Mouse (Mus musculus): ENCODE data around the gene Mier2. TPM values are rescaled to one million over a fixed set of nuclear protein-coding genes. Genes with fewer than 3 reads are reported as not detected.

Gene Mier2
- total RNA-seq, 2 experiments from 2014 or later = 54.0 to 60.9 TPM

DNA sequence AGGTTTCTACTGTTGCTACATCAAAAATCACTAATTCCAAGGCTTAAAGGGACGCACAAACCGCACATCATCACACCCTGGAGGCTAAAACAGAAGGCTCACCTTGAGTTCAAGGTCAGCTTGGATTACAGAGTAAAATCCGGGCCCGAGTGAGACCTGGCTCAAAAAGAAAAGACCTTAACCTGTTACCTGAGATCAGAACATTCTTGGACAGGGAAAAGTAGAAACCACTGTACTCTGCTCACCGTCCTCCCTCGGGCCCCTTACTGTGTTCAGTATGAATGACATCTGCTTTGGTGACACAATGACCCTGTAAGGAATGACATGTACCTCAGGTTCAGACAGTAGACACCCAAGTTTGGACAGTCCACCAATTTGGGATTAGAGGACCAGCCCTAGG, 19.8 kb upstream of the Mier2 start:
- no peak for DNase-seq

DNA sequence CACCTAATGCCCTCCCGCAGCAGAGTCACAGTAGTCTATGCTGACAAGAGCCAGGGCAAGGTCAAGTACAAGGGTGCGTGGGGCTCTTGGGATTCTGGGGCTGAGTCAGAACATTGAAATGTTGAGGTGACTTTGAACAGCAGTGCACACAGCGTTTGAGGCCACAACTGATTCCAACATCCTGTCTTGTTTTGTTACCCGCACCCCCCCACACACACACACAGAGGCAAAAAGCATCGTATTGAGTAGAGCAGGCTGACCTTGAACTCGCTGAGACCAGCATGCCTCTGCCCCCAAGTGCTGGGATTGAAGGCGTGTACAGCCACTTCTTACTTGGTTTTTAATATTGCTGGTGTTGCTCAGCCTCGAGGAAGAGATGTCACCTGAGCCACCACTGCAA, 19.4 kb upstream of the Mier2 start:
- DNase-seq = no peak

DNA sequence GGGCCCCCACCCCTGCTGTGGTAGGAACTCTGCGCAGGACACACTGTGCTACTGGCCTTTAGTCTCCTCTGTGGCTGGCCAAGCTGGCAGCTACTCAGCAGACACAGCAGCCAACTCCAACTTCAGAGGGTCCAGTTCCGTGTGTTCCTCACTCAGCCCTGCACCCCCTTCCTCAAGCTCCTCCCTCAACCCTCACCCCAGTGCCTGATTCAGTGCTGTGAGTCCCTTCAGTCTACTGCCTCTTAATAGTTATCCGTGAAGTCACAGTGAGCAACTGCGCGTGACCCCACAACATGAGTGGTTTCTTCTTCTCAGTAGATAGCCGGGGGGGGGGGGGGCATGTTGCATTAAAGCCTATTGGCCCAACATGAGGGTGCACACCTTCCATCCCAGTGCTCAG, 18.6 kb upstream of the Mier2 start:
- DNase-seq = no peak

DNA sequence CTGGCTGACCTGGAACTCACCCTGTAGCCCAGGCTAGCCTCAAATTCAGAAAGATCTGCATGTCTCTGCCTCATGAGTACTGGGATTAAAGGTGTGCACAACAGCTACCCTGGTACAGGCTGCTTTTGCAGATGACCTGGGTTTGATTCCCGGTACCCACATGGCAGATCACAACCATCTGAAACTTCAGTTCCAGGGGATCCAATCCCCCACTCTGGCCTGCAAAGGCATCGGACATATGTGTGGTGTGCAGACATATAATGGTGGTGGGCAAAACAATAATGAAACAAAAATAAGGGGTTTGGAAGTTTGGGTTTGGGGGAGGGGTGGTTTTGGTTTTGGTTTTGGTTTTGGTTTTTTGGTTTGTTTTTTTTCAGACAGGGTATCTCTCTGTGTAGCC, 16.3 kb upstream of the Mier2 start:
- DNase-seq = no peak

DNA sequence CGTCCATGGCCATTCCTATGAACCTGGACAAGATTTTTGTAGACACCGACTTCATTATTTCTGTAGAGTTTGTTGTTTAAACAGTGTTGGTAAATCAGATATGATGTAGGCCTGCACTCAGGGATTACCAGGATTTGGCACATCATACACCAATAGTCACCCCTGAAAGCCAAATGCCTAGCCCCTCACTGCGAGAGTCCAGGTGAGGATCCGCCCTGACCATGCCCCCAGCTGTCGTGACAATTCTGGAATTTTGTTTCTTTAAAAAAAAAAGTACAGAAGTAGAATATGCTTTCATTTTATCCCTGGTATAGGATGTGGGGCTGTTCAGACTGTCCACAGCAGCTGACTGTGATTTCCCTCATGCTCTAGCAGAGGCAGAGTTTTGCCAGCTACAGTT, 14.9 kb upstream of the Mier2 start:
- DNase-seq = no peak

DNA sequence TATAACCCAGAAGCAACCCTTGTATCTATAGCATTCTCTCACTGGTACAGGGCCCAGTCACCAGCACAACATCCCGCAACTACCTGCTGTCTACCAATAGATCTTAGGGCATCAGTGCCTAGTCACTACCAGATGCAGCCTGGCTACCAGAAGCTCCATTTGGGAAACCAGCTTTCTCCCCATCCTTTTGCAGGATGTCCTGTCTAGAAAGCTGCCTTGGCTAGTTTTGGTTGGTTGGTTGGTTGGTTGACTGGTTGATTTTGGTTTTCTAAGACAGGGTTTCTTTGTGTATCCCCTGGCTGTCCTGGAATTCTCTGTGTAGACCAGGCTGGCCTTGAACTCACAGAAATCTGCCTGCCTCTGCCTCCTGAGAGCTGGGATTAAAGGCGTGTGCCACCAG, 4.7 kb upstream of the Mier2 start:
- DNase-seq = no peak

DNA sequence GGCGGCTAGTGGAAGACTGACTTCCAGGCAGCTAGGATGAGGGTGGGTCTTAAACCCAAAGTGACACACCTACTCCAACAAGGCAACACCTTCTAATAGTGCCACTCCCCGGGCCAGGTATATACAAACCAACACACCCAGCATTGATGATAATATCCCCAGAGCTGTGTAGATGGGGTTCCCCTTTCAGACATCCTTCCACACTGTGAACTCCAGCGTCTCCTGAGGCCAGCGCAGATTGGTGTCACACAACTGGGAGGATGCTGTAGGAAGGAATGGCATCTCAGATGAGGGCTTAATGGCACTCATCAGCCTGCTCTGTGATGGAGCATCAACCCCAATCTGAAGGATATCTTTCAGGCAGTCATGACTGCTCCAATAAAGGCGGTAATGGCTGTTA, 2.5 kb upstream of the Mier2 start:
- no peak for DNase-seq

DNA sequence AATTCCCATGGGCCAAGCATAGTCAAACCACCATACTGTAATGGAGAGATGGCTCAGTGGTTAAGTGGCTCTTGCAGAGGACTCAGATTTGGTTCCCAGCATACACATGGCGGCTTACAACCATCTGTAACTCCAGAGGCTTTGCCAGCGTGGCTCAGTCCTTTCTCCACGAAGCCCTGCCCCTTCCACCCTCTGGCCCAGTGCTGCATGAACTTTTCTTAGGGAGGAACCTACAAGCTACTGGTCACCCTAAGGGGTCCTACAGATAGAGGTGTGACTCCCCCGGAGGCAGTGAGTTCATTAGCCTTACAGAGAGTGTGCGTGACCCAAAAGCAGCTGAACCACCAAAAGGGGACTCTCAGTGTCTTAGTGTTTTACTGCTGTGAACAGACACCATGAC, 2.0 kb upstream of the Mier2 start:
- no peak for DNase-seq

DNA sequence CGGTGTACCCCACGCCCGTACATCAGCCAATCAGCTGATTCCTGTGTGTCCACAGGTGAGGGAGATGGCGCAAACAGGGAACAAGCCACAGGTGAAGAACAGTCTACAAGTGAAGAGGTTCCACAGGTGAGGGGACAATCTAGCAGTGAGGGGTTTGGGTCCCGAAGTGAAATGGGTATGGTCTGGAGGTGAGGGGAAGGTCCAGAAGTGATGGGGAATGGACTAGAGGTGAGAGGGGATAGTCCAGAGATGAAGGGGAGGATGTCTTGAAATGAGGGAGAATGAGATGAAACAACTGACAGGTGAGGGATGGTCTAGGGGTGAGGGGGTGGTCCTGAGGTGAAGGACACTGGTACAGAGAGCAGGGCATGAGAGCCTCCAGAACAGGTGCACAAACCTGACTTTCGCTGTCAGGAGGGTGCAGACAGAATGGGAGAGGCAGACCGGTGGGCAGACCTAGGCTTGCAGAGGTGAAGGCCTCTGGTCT, 282 bp upstream of the Mier2 start:
- no peak for DNase-seq

DNA sequence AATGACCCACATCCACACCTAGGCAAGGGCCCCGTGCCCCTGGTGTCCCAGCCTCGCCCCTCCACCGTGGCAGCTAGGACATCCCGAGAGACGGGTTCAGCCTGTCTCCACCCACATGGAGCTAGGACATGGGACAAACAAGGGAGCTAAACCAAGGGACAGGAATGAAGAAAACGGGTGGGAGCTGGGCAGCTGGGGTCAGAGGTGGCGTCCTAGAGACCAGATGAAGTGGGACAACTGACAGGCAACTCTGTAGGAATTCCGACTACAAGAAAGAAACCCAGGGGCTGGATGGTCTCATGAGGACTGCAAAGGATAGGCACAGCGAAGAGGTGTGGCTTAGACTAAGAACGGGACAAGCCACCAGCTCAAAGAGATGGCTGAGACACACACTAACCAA, 1.3 kb downstream of the Mier2 start:
- DNase-seq = no peak

DNA sequence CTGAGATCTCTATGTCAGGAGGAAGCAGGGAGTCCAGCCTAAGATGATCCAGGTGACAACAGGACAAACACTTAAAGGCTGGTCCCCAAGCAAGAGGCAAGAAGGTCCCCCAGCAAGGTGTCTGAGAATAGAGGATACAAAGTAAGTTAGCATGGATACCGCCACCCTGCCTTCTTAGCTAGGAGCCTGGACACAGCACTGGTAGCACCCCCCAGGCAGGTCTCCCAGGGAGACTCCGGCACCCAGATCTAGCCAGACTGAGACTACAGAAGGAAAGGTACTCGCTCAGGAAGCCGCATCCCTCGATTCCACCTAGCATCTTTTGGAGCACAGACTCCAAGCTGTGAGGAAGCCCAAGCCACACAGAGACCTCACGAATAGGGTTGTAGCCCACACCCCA, 1.8 kb downstream of the Mier2 start:
- DNase-seq = no peak

DNA sequence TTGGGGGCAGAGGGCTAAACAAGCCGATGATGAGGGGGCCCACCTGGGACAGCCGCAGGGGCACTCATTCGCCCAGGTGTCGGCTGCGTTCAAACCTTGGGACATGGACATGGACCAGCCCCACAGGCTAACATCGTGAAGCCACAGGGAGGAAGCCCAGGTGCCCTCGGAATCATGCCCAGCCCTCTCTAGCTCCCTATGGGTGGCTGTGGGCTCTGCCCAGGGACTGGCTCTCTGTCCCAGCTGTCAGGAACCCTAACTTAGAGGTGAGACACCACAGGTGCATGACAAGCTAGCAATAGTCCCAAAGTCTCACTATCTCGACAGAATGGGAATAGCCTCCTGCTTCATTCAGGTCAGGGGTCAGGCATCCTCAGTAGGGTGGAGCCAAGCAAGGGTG, 2.5 kb downstream of the Mier2 start:
- DNase-seq = no peak

DNA sequence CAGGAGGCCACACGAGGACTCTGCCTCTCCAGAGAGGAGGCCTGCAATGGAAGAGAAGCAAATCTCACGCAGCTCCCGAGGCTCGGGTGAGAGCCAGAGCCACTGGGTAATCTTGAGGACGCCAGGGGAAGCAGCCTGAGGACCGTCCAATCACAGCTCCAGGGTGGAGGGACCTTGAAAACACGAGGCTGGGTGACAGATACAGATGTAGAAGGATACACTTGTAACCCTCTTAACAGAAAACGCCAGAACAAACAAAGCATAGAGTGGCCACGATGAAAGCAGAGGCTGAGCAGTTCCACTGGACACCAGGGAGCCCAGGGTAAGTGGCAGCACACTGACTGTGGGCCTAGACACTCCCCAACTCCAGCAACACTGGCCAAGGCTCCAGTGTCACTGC, 4.6 kb downstream of the Mier2 start:
- no peak for DNase-seq

DNA sequence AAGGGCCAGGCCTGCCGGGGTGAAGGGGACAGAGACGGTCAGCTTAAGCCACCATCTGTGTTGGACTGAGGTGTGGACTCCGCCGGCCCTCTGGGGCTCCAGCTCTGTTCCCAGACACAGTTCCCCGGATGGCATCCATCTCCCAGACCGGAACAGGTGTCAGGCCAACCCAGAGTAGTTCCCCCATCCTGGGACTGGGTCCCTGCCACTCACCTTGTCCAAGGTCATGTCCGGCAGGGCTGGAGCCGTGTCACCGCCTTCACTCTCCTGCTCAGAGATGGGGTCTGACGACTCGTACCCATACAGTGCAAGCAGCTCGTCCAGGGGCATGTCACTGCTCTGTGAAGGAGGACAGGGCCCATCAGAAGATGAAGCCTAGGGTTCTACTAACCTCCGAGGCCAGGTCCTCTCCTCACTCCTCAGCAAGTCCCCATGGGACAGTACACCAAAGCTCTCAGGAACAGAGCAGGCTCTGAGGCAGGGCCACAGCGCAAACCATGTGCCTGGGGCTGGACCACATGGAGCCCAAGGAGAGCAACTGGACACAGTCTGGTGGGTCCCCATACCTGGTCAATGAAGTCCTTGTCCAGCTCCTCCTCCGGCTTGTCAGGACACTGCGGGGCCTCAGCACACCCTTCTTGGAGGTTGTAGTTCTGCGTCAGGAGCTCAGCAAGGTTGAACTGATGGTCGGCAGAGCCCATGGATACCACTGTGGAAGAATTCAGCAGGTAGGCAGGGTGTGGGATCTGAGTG, 5.9 kb downstream of the Mier2 start:
- no peak for DNase-seq

DNA sequence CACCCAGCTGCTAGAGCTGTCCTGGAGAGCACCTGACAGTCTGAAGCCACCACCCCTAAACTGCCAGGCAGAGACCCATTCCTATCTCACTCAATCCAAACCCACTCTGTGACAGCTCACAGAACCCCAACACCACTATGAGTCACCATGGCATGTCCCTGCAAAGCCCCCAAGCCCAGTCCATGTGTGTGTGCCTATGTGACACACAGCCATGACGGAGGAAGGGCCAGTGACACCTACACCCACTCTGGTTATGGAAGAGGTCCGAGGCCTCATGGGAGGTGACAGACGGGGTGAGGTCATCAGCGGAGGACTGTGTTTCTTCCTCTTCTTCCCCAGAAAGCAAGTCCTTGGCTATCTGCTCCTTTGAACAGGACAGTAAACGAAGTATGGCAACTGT, 6.5 kb downstream of the Mier2 start:
- DNase-seq = no peak

DNA sequence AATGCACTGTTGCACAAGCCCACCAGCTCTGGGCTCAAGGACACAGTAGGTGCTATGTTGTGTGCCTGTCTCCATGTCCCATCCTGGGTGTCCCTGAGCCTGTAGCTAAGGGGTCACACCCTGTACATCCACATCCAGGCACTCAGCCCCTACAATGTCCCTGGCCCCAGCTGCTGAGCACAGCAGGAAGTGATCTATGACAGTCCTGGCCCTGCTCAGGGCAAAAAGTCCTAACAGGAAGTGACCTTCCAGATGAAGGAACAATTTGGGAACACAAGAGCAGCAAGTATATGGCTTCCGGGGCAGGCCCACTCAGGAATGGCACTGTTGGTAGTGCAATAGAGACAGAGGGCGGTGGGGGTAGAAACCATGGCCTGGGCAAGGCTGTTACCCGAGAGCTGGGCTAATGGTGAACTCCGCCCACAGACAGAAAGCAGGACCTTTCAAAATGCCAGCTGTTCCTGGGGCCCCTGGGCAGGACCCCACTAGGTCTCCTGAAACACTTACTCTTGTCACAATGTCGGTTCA, 7.8 kb downstream of the Mier2 start:
- no peak for DNase-seq

DNA sequence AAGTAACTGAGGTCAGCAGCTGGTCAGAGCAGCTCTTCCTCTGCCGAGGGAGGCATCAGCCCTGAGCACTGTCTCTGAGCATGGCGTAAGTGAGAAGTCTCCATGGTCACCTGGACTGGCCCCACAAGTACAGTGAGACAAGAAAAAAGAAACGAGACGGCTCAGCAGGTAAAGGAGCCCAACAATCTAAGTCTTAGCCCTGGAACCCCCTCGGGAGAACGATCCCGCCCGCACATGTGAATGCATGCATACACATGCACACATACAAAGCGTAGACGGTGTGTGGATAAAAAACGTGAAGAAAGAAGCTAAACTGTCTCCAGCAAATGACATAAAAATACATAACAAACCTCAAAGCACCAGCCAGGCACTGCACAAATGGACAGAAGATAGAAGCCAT, 8.5 kb downstream of the Mier2 start:
- no peak for DNase-seq

DNA sequence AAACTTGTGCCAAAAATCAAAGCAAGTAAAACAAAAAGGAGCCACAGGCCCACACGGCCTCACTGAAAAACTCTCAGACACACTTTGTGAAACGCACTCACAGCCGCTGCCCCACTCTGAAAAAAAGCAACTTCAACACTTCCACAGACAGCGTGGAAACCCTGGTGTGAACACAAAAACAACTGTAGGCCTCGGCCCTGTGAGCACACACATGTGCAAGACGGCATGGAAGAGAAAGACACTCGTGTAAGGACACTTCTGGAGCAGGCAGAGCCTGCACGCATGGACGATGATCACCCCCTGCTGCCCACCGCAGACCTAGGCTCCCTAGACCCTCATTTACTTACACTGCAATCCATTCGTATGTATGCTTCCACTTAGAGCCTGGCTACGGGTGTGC, 9.1 kb downstream of the Mier2 start:
- no peak for DNase-seq

DNA sequence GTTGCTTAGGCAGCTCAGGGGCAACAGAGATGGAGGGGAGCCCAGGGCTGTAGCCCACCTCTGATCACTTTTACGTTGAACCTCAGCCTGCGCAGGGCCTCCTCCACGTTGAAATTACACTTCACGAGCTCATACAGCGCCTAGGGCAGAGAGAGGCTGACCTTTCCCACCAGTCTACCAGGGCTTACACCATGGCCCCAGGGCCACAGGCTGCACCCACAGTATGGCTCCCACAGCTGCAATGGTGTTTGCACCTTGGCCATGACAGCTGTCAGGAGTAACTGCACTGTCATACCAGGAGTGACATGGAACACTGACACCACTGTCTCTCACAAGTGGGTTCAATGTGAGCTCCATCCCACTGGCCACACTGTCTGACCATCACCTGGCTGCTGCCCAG, 10.4 kb downstream of the Mier2 start:
- no peak for DNase-seq

DNA sequence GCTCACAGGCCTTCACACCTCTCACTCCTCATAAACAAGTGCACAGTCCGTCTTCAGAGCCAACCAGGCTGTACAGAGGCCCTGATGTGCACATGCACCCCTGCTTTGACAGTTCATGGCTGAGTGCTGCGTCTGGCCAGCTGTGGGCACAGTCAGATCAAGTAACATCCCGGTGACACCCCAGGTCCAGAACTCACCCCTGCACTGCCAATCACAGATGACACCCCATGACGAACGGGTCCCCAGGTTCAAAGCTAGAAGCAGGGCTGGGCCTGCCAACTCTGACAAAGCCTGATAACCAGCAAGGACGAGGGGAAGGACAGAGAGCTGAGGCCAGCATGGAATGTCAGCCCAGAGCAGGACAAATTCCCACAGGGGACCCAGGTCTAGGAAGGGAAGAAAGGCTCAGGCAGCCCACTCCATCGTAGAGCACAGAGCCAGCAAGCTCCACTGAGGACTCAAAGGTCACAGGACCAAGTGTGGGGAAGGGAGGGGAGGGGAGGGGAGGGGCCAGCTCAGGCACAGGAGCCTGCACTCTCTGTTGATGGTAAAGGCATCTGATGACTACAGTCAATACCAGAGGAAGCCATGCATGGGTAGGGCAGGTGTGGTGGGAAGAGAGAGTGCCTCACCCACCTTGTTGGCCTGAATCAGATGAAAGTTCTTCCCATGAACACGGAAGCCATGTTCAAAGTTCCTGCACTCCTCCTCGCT, 11.0 kb downstream of the Mier2 start:
- DNase-seq = no peak

DNA sequence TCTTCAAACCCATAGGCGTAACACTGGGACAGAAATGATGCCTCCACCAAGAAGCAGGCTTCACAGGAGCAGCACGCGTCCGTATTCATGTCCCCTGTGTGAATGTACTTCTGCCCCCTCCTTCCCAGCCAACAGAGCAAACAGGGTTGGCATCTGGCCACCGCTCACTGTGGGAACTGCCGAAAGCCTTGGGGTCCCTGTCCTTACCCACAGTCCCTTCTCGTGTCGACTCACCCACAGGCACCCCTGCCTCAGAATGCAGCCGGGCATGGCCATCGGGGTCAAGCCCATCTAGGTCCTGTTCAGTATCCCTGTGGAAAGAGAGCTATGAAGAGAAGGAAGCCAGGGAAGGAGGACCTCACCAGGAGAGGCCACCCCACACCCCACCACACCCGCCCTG, 12.8 kb downstream of the Mier2 start:
- DNase-seq = no peak

DNA sequence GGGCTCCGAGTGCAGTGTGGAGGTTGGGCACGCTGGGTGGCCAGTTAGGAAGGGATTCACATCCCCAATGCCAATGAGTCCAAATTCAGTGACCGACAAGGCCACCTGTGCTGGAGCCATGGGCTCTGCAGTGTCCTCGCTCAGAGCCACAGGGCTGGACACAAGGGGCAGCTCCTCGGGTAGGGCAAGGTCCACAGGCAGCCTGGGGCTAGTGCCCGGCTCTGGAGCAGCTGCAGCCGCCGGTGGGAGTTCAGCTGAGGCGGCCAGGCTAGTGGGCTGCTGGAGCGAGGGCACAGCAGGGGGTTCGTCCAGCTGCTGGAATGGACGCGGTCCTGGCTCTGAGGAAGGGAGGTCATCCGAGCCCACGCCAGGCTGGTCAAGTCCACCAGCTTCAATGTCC, 13.5 kb downstream of the Mier2 start:
- DNase-seq = no peak

DNA sequence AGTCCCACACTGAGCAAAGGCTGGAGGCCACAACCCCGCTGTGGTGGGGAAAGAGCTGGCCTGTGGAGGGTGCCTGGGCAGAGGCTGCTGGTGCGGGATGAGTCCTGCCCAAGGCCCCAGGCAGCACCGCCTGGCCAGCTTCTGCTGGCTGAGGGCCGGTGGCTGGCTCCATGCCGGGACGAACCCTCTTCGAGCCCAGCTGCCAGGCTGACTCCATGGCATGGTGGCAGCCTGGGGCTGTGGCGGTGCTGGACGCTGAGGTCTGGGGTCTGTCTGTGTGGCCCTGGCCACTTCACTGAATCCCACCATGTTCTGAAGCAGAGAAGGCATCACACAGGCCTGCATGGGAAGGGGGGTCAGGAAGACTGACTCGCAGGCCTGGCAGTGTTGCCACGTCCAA, 14.3 kb downstream of the Mier2 start:
- no peak for DNase-seq
